Mouse (Mus musculus): ENCODE measurements at regions not wholly inside any gene's neighbourhood (a gene's known extent, or its start where the extent isn't known, plus 50 kb on each side); places are given as distances from the start of the nearest gene placed in this dataset.
A peak's percentile ranks its signal among the peaks of the same experiment; 100 is the strongest.

GRCm38 (mm10) chr1:168697386-168697785 is 265.3 kb upstream of the Pbx1 start:
- Histone ChIP-seq H3K4me1 (ENCODE audit: control insufficient read depth, insufficient read depth, low read length) (no peaks in the 10 kb centered on the region), H3K4me3 (ENCODE audit: insufficient read depth, low read length) (no peak overlapping the region), H3K27ac (ENCODE audit: insufficient read depth, low read length) (no peak overlapping the region)
- TF ChIP-seq CTCF (IDR thresholded peaks at IDR 0.05; ENCODE audit: extremely low read depth, insufficient read depth, low read length), result no peak
- TF ChIP-seq POLR2A (IDR thresholded peaks at IDR 0.05; ENCODE audit: extremely low read depth, insufficient read depth, low read length), result no peak

GRCm38 (mm10) chr1:168686821-168687220 is 254.8 kb upstream of the Pbx1 start:
- TF ChIP-seq CTCF (IDR thresholded peaks at IDR 0.05; ENCODE audit: extremely low read depth, insufficient read depth, low read length), result no peak
- no peak for TF ChIP-seq POLR2A (IDR thresholded peaks at IDR 0.05; ENCODE audit: extremely low read depth, insufficient read depth, low read length)
- Histone ChIP-seq H3K4me1 (ENCODE audit: control insufficient read depth, insufficient read depth, low read length) (peaks cover 1% of the 10 kb centered on the region; the same call in 1 of the 2 replicates), H3K27ac (ENCODE audit: insufficient read depth, low read length) (no peak overlapping the region), H3K4me3 (ENCODE audit: insufficient read depth, low read length) (no peak overlapping the region)

GRCm38 (mm10) chr1:168685147-168685546 is 253.1 kb upstream of the Pbx1 start:
- H3K27ac ChIP-seq (ENCODE audit: insufficient read depth, low read length), result no peak overlapping the region
- no peak overlapping the region for H3K4me3 ChIP-seq (ENCODE audit: insufficient read depth, low read length)
- TF ChIP-seq CTCF (IDR thresholded peaks at IDR 0.05; ENCODE audit: extremely low read depth, insufficient read depth, low read length) (no peak), POLR2A (IDR thresholded peaks at IDR 0.05; ENCODE audit: extremely low read depth, insufficient read depth, low read length) (no peak)
- H3K4me1 ChIP-seq (ENCODE audit: control insufficient read depth, insufficient read depth, low read length), result peaks cover 1% of the 10 kb centered on the region; the same call in 1 of the 2 replicates

- Histone ChIP-seq H3K4me1 (ENCODE audit: control insufficient read depth, insufficient read depth, low read length) (peaks cover 1% of the 10 kb centered on the region), H3K27ac (ENCODE audit: insufficient read depth, low read length) (no peak overlapping the region), H3K4me3 (ENCODE audit: insufficient read depth, low read length) (no peak overlapping the region)
- TF ChIP-seq POLR2A (IDR thresholded peaks at IDR 0.05; ENCODE audit: extremely low read depth, insufficient read depth, low read length) (no peak), CTCF (IDR thresholded peaks at IDR 0.05; ENCODE audit: extremely low read depth, insufficient read depth, low read length) (no peak)
These were observed 249.8 kb upstream of the Pbx1 start for GRCm38 (mm10) chr1:168681685-168682491.

- H3K4me1 ChIP-seq (ENCODE audit: control insufficient read depth, insufficient read depth, low read length), result no peaks in the 10 kb centered on the region; the same call in 1 of the 2 replicates
- TF ChIP-seq POLR2A (IDR thresholded peaks at IDR 0.05; ENCODE audit: extremely low read depth, insufficient read depth, low read length), result no peak
- no peak for TF ChIP-seq CTCF (IDR thresholded peaks at IDR 0.05; ENCODE audit: extremely low read depth, insufficient read depth, low read length)
These were observed 248.6 kb upstream of the Pbx1 start for GRCm38 (mm10) chr1:168680674-168681073.

GRCm38 (mm10) chr1:168676418-168677413 is 244.6 kb upstream of the Pbx1 start:
- Histone ChIP-seq H3K4me1 (ENCODE audit: control insufficient read depth, insufficient read depth, low read length) (no peaks in the 10 kb centered on the region; the same call in 1 of the 2 replicates), H3K27ac (ENCODE audit: insufficient read depth, low read length) (no peak overlapping the region), H3K4me3 (ENCODE audit: insufficient read depth, low read length) (peak overlapping the region; percentile 27)
- TF ChIP-seq POLR2A (IDR thresholded peaks at IDR 0.05; ENCODE audit: extremely low read depth, insufficient read depth, low read length) (no peak), CTCF (IDR thresholded peaks at IDR 0.05; ENCODE audit: extremely low read depth, insufficient read depth, low read length) (no peak)

More at GRCm38 (mm10) chr1:168680674-168681073, 248.6 kb upstream of the Pbx1 start:
- no peak overlapping the region for H3K27ac ChIP-seq (ENCODE audit: insufficient read depth, low read length)
- H3K4me3 ChIP-seq (ENCODE audit: insufficient read depth, low read length), result no peak overlapping the region

- no peaks in the 10 kb centered on the region; the same call in 1 of the 2 replicates for H3K4me1 ChIP-seq (ENCODE audit: control insufficient read depth, insufficient read depth, low read length)
- TF ChIP-seq POLR2A (IDR thresholded peaks at IDR 0.05; ENCODE audit: extremely low read depth, insufficient read depth, low read length), result no peak
- TF ChIP-seq CTCF (IDR thresholded peaks at IDR 0.05; ENCODE audit: extremely low read depth, insufficient read depth, low read length), result no peak
- no peak overlapping the region for H3K27ac ChIP-seq (ENCODE audit: insufficient read depth, low read length)
- no peak overlapping the region for H3K4me3 ChIP-seq (ENCODE audit: insufficient read depth, low read length)
These were observed 243.7 kb upstream of the Pbx1 start for GRCm38 (mm10) chr1:168675741-168676140.

GRCm38 (mm10) chr1:168662755-168663284 is 230.8 kb upstream of the Pbx1 start:
- Histone ChIP-seq H3K27ac (ENCODE audit: insufficient read depth, low read length) (no peak overlapping the region), H3K4me3 (ENCODE audit: insufficient read depth, low read length) (no peak overlapping the region), H3K4me1 (ENCODE audit: control insufficient read depth, insufficient read depth, low read length) (no peaks in the 10 kb centered on the region)
- no peak for TF ChIP-seq POLR2A (IDR thresholded peaks at IDR 0.05; ENCODE audit: extremely low read depth, insufficient read depth, low read length)
- no peak for TF ChIP-seq CTCF (IDR thresholded peaks at IDR 0.05; ENCODE audit: extremely low read depth, insufficient read depth, low read length)

GRCm38 (mm10) chr1:168660956-168661355 is 228.9 kb upstream of the Pbx1 start:
- Histone ChIP-seq H3K4me1 (ENCODE audit: control insufficient read depth, insufficient read depth, low read length) (no peaks in the 10 kb centered on the region), H3K4me3 (ENCODE audit: insufficient read depth, low read length) (no peak overlapping the region)
- no peak for TF ChIP-seq CTCF (IDR thresholded peaks at IDR 0.05; ENCODE audit: extremely low read depth, insufficient read depth, low read length)

More at GRCm38 (mm10) chr1:168660956-168661355, 228.9 kb upstream of the Pbx1 start:
- H3K27ac ChIP-seq (ENCODE audit: insufficient read depth, low read length), result no peak overlapping the region
